ENCODE assay signal across 8 mouse cellular contexts in the genomic region with DNA sequence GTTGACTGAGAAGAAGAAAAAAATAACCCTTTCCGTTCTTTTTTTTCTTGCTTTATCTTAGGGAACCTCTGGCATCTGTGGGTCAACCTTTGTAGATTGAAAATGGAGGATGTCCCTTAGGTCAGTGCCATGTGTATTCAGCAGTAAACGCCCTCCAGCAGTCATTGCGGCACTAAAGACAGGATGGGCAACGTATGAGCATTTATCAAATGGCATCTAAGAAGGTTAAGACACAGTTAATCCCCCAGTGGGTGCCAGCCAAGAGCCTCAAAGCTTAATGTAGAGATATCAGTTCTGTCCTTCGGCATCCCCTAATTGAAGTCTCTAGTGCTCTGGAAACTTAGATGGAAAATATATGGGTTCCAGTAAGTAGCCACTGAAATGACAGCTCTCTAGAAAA. TPM values are rescaled to one million over a fixed set of nuclear protein-coding genes. Genes with fewer than 3 reads are reported as not detected.
DNase-seq lines count a peak whose midpoint lies in the region; ATAC-seq and TF ChIP-seq lines count a peak whose summit lies in the region.

No protein-coding gene starts in this region.

- DNase-seq in heart, adult 8-10 months (ENCODE audit: low spot score): no peak
- no peak for DNase-seq in hindbrain, embryonic 11.5 days (ENCODE audit: low spot score)
- no peak for DNase-seq in midbrain, embryonic 11.5 days (ENCODE audit: low spot score, missing footprints)
- DNase-seq in layer of hippocampus, adult 9-11 months: no peak
- DNase-seq in embryo, embryonic 10.5 days (ENCODE audit: low spot score): no peak
- DNase-seq in urinary bladder, postnatal 25 days (ENCODE audit: low spot score): no peak

- peak overlapping the region; percentile 86 for H3K4me3 ChIP-seq in heart, embryonic 13.5 days
- H3K4me3 ChIP-seq in bone marrow macrophage, adult 2 months (ENCODE audit: insufficient read depth, low read length): peak overlapping the region; percentile 63
- peak overlapping the region; percentile 66 for H3K4me3 ChIP-seq in hindbrain, embryonic 11.5 days (ENCODE audit: low read depth, low read length)
- peak overlapping the region; percentile 49 for H3K4me3 ChIP-seq in midbrain, embryonic 11.5 days (ENCODE audit: low read depth, low read length)

- H3K27ac ChIP-seq in heart, embryonic 13.5 days (replicated peaks): peak overlapping the region; percentile 98
- H3K27ac ChIP-seq in bone marrow macrophage, adult 2 months (ENCODE audit: insufficient read depth, low read depth, low read length): peak overlapping the region; percentile 61
- peak overlapping the region; percentile 17; the same call in 1 of the 2 replicates for H3K27ac ChIP-seq in hindbrain, embryonic 11.5 days (ENCODE audit: low read depth, low read length)
- no peak overlapping the region for H3K27ac ChIP-seq in midbrain, embryonic 11.5 days (ENCODE audit: low read depth, low read length)

- peak overlapping the region; percentile 81 for H3K4me2 ChIP-seq in heart, embryonic 13.5 days
- H3K4me2 ChIP-seq in hindbrain, embryonic 11.5 days (replicated peaks; ENCODE audit: low read depth, low read length): peak overlapping the region; percentile 58
- peak overlapping the region; percentile 46 for H3K4me2 ChIP-seq in midbrain, embryonic 11.5 days

- no peak for TF ChIP-seq POLR2A in bone marrow macrophage, adult 2 months (IDR thresholded peaks at IDR 0.05; ENCODE audit: borderline replicate concordance, low read depth, low read length)

- H3K27me3 ChIP-seq in heart, embryonic 13.5 days (replicated peaks): no peaks in the 10 kb centered on the region
- no peaks in the 10 kb centered on the region for H3K27me3 ChIP-seq in hindbrain, embryonic 11.5 days (ENCODE audit: control insufficient read depth, insufficient read depth, low read length)
- H3K27me3 ChIP-seq in midbrain, embryonic 11.5 days (ENCODE audit: control insufficient read depth, insufficient read depth, low read length): no peaks in the 10 kb centered on the region

- no peaks in the 10 kb centered on the region for H3K9me3 ChIP-seq in heart, embryonic 13.5 days
- no peaks in the 10 kb centered on the region for H3K9me3 ChIP-seq in hindbrain, embryonic 11.5 days (ENCODE audit: control insufficient read depth, low read length)
- H3K9me3 ChIP-seq in midbrain, embryonic 11.5 days (ENCODE audit: control insufficient read depth, low read length): no peaks in the 10 kb centered on the region

- ATAC-seq in heart, embryonic 13.5 days (ENCODE audit: extremely low read depth, insufficient number of reproducible peaks, low FRiP score, low TSS enrichment): no peak
- ATAC-seq in hindbrain, embryonic 11.5 days (ENCODE audit: low FRiP score): no peak
- ATAC-seq in midbrain, embryonic 11.5 days (ENCODE audit: low FRiP score): no peak

- H3K9ac ChIP-seq in heart, embryonic 13.5 days: peak overlapping the region; percentile 77
- peak overlapping the region; percentile 42; the same call in 1 of the 2 replicates for H3K9ac ChIP-seq in hindbrain, embryonic 11.5 days (ENCODE audit: low read depth, low read length)
- no peak overlapping the region for H3K9ac ChIP-seq in midbrain, embryonic 11.5 days (ENCODE audit: low read length)

- H3K36me3 ChIP-seq in heart, embryonic 13.5 days: no peaks in the 10 kb centered on the region
- H3K36me3 ChIP-seq in hindbrain, embryonic 11.5 days (ENCODE audit: control insufficient read depth, insufficient read depth, low read length): no peaks in the 10 kb centered on the region
- H3K36me3 ChIP-seq in midbrain, embryonic 11.5 days (ENCODE audit: control insufficient read depth, insufficient read depth, low read length): no peaks in the 10 kb centered on the region

- TF ChIP-seq CTCF in bone marrow macrophage, adult 2 months (IDR thresholded peaks at IDR 0.05; ENCODE audit: low read depth, low read length): no peak

- WGBS in heart, embryonic 13.5 days: 44% methylated on average over 5 of the region's 5 CpGs
- WGBS in hindbrain, embryonic 11.5 days: 55% methylated on average over 5 of the region's 5 CpGs
- WGBS in midbrain, embryonic 11.5 days: 56% methylated on average over 5 of the region's 5 CpGs

- H3K4me1 ChIP-seq in heart, embryonic 13.5 days: peaks cover 44% of the 10 kb centered on the region
- H3K4me1 ChIP-seq in bone marrow macrophage, adult 2 months (ENCODE audit: control insufficient read depth, insufficient read depth, low read length): peaks cover 27% of the 10 kb centered on the region
- peaks cover 2% of the 10 kb centered on the region; the same call in 1 of the 2 replicates for H3K4me1 ChIP-seq in hindbrain, embryonic 11.5 days (replicated peaks; ENCODE audit: control insufficient read depth, insufficient read depth, low read length)
- H3K4me1 ChIP-seq in midbrain, embryonic 11.5 days (ENCODE audit: control insufficient read depth, insufficient read depth, low read length): peaks cover 19% of the 10 kb centered on the region

RNA-seq across cellular contexts. Expression of gene Mbnl2, which starts 0.7 kb away (rescaled TPM):
- 88.9 and 92.5 TPM in 2 replicates for polyA plus RNA-seq in heart, embryonic 13.5 days (2015; fragmentation: Nextera tagmentation; extraction: Ambion mirVana)
- total RNA-seq in heart, adult 8-10 months (2022): 100 to 1,000 TPM; 236 to 260 (median 252) TPM
- polyA plus RNA-seq in bone marrow macrophage, adult 2 months (2012; ENCODE audit: insufficient read depth, insufficient read length, missing spikeins): 98.2 and 110 TPM in 2 replicates
- 44.7 and 50.1 TPM in 2 replicates for polyA plus RNA-seq in hindbrain, embryonic 11.5 days (2014; fragmentation: Nextera tagmentation; extraction: Ambion mirVana)
- polyA plus RNA-seq in midbrain, embryonic 11.5 days (2014; fragmentation: Nextera tagmentation; extraction: Ambion mirVana): 36.4 and 40.8 TPM in 2 replicates
